Mouse (Mus musculus) forebrain, embryonic 11.5 days (tissue): Measurements from ENCODE around the gene Lmbrd1. TPM values are rescaled to one million over a fixed set of nuclear protein-coding genes. Genes with fewer than 3 reads are reported as not detected.

Experiments
- ATAC-seq: fragments of 200-750 bp; cut with Nextera tagmentation; replicated peaks from 2 replicates; pipeline ENCODE4 v1.8.0; 2017; ENCODE audit warnings: moderate TSS enrichment; ENCODE audit not compliant: low FRiP score
- DNase-seq: peaks from one replicate; pipeline ENCODE4 v3.0.0-alpha.2; 2017; ENCODE audit warnings: low spot score
- H3K27ac ChIP-seq: fragments of 300-500 bp; sonication (generic); 2 replicates; pipeline ENCODE4 v1.5.1; 2014; ENCODE audit warnings: low read depth, low read length
- H3K27me3 ChIP-seq: fragments of 300-500 bp; sonication (generic); 2 replicates; pipeline ENCODE4 v1.6.1; 2014; ENCODE audit warnings: mild to moderate bottlenecking, low read length, mixed read lengths; ENCODE audit not compliant: control insufficient read depth, insufficient read depth
- H3K36me3 ChIP-seq: fragments of 300-500 bp; sonication (generic); 2 replicates; pipeline ENCODE4 v1.6.1; 2014; ENCODE audit warnings: mild to moderate bottlenecking, low read length, moderate library complexity, mixed read lengths; ENCODE audit not compliant: control insufficient read depth, insufficient read depth
- H3K4me1 ChIP-seq: fragments of 300-500 bp; sonication (generic); replicated peaks from 2 replicates; pipeline ENCODE4 v1.6.1; 2014; ENCODE audit warnings: low read length, mixed read lengths; ENCODE audit not compliant: control insufficient read depth, insufficient read depth
- H3K4me2 ChIP-seq: fragments of 300-500 bp; sonication (generic); 2 replicates; pipeline ENCODE4 v1.6.1; 2014; ENCODE audit warnings: low read depth, mild to moderate bottlenecking, low read length, moderate library complexity, mixed read lengths; ENCODE audit not compliant: severe bottlenecking
- H3K4me3 ChIP-seq: fragments of 300-500 bp; sonication (generic); 2 replicates; pipeline ENCODE4 v1.5.1; 2014; ENCODE audit warnings: low read depth, low read length
- H3K9ac ChIP-seq: fragments of 300-500 bp; sonication (generic); 2 replicates; pipeline ENCODE4 v1.6.1; 2014; ENCODE audit warnings: low read length
- H3K9me3 ChIP-seq: fragments of 300-500 bp; sonication (generic); 2 replicates; pipeline ENCODE4 v1.6.1; 2016; ENCODE audit warnings: low read length, mixed read lengths; ENCODE audit not compliant: control insufficient read depth
- WGBS: fragments of 180-500 bp; shearing (Covaris S2); extraction: QIAGEN DNeasy Blood & Tissue Kit; methylation state at CpG from one replicate; pipeline ENCODE4 v1.1.7; 2014; 5-methylcytosine and 5-hydroxymethylcytosine counted together
- polyA plus RNA-seq: library from polyadenylated mRNA; unstranded; fragments of >200 nt; fragmentation: Nextera tagmentation; extraction: Ambion mirVana; gene quantifications from 2 replicates; pipeline ENCODE4 v1.2.1, GENCODE M21; 2014

Gene Lmbrd1
- polyA plus RNA-seq, 1 experiment from 2014 or later = 29.4 TPM

GRCm38 (mm10) chr1:24679071-24679470 lies 641 bp downstream of the Lmbrd1 start:
- WGBS = 2% methylated on average over 13 of the region's 13 CpGs
- ATAC-seq = no peak

GRCm38 (mm10) chr1:24680991-24681390 lies 2.6 kb downstream of the Lmbrd1 start:
- Histone ChIP-seq H3K27me3 (no peaks in the 10 kb centered on the region), H3K4me3 (no peak overlapping the region), H3K9ac (no peak overlapping the region), H3K27ac (no peak overlapping the region), H3K4me2 (no peak overlapping the region), H3K9me3 (no peaks in the 10 kb centered on the region), H3K4me1 (no peaks in the 10 kb centered on the region; the same call in 1 of the 2 replicates), H3K36me3 (no peaks in the 10 kb centered on the region)
- ATAC-seq (no peak), DNase-seq (no peak)
- WGBS = 98% methylated on average over 3 of the region's 3 CpGs

More at GRCm38 (mm10) chr1:24679071-24679470, 641 bp downstream of the Lmbrd1 start:
- DNase-seq = no peak
- no peaks in the 10 kb centered on the region for H3K27me3 ChIP-seq
- no peaks in the 10 kb centered on the region for H3K36me3 ChIP-seq
- peak overlapping the region; percentile 76 for H3K9ac ChIP-seq
- peak overlapping the region; percentile 73 for H3K4me3 ChIP-seq
- H3K4me2 ChIP-seq = peak overlapping the region; percentile 64
- no peaks in the 10 kb centered on the region for H3K9me3 ChIP-seq
- no peaks in the 10 kb centered on the region; the same call in 1 of the 2 replicates for H3K4me1 ChIP-seq
- no peak overlapping the region for H3K27ac ChIP-seq

DNA sequence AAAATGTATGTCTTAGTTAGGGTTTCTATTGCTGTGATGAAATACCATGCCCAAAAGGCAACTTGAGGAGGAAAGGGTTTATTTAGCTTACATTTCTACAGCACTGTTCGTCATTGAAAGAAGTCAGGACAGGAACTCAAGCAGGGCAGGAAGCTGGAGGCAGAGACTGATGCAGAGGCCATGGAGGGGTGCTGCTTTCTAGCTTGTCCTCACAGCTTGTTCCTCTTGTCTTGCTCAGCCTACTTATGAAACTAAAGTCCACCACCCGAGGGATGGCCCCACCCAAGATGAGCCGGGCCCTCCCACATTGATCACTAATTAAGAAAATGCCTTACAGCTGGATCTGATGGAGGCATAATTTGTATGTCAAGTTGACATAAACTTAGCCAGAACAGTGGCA lies 3.5 kb downstream of the Lmbrd1 start:
- no peaks in the 10 kb centered on the region for H3K9me3 ChIP-seq
- H3K4me1 ChIP-seq = no peaks in the 10 kb centered on the region; the same call in 1 of the 2 replicates
- H3K9ac ChIP-seq = no peak overlapping the region
- no peak overlapping the region for H3K4me3 ChIP-seq
- H3K27me3 ChIP-seq = no peaks in the 10 kb centered on the region
- no peaks in the 10 kb centered on the region for H3K36me3 ChIP-seq
- 85% methylated on average over 3 of the region's 3 CpGs for WGBS
- ATAC-seq = no peak
- no peak overlapping the region for H3K4me2 ChIP-seq
- no peak overlapping the region for H3K27ac ChIP-seq
- DNase-seq = no peak

- Histone ChIP-seq H3K4me3 (no peak overlapping the region), H3K9ac (no peak overlapping the region), H3K27ac (no peak overlapping the region), H3K4me1 (no peaks in the 10 kb centered on the region; the same call in 1 of the 2 replicates), H3K27me3 (no peaks in the 10 kb centered on the region), H3K4me2 (no peak overlapping the region), H3K36me3 (no peaks in the 10 kb centered on the region), H3K9me3 (no peaks in the 10 kb centered on the region)
- ATAC-seq (peak; percentile 98), DNase-seq (peak; percentile 67)
- WGBS = 77% methylated on average over 1 of the region's 1 CpGs
These were observed 5.5 kb downstream of the Lmbrd1 start for GRCm38 (mm10) chr1:24683947-24684346.

DNA sequence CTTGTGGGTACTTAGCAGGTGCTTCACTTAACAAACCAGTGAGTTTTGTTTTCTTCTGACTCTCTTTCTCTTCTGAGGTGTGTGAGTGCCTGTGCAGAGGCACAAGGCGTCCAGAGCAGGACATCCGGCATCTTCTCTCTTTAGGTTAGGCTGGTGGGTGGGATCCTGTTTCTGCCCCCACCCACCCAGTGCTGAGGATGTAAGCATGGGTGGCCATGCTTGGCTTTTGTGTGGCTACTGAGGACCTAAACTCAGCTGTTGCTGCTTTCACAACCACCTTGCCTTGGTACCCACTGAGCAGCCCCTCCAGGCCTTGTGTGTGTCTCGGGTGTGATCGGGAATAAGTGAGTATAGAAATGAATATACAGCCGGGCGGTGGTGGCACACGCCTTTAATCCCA lies 7.2 kb downstream of the Lmbrd1 start:
- Histone ChIP-seq H3K9ac (no peak overlapping the region), H3K36me3 (no peaks in the 10 kb centered on the region), H3K4me3 (no peak overlapping the region), H3K27ac (no peak overlapping the region), H3K4me1 (no peaks in the 10 kb centered on the region), H3K27me3 (no peaks in the 10 kb centered on the region), H3K4me2 (no peak overlapping the region), H3K9me3 (no peaks in the 10 kb centered on the region)
- no peak for ATAC-seq
- 88% methylated on average over 7 of the region's 7 CpGs for WGBS
- DNase-seq = no peak

- no peak overlapping the region for H3K4me2 ChIP-seq
- 93% methylated on average over 4 of the region's 4 CpGs for WGBS
- no peak overlapping the region for H3K9ac ChIP-seq
- no peaks in the 10 kb centered on the region for H3K4me1 ChIP-seq
- no peaks in the 10 kb centered on the region for H3K36me3 ChIP-seq
- H3K4me3 ChIP-seq = no peak overlapping the region
- H3K9me3 ChIP-seq = no peaks in the 10 kb centered on the region
- no peak for DNase-seq
- no peak overlapping the region for H3K27ac ChIP-seq
- no peak for ATAC-seq
- no peaks in the 10 kb centered on the region for H3K27me3 ChIP-seq
These were observed 8.0 kb downstream of the Lmbrd1 start for GRCm38 (mm10) chr1:24686235-24687021.

DNA sequence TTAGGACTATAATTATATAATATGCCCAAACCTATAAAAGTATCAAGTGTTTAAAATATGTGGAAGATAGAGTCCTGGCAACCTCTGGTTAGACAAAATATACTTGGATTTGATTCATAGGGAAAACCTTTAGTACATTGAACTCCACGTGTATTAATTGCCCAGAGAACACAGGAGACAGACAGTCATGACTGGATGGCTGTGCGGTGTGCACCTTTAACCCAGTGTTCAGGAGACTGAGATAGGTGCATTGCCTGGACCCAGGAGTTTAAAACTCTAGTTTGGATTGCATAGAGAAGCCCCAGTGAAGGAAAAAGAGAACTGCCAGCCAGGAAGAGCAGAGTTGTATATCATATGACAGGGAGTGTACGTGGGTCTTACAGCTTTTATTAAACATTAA lies 19.2 kb downstream of the Lmbrd1 start:
- no peak overlapping the region for H3K9ac ChIP-seq
- no peaks in the 10 kb centered on the region for H3K4me1 ChIP-seq
- H3K9me3 ChIP-seq = no peaks in the 10 kb centered on the region
- H3K4me2 ChIP-seq = no peak overlapping the region
- DNase-seq (no peak), ATAC-seq (no peak)
- WGBS = 87% methylated on average over 3 of the region's 3 CpGs
- H3K27ac ChIP-seq = no peak overlapping the region
- H3K27me3 ChIP-seq = no peaks in the 10 kb centered on the region
- H3K4me3 ChIP-seq = no peak overlapping the region
- no peaks in the 10 kb centered on the region for H3K36me3 ChIP-seq

GRCm38 (mm10) chr1:24698146-24698880 lies 19.9 kb downstream of the Lmbrd1 start:
- no peak overlapping the region for H3K4me3 ChIP-seq
- no peak overlapping the region for H3K27ac ChIP-seq
- WGBS = 69% methylated on average over 9 of the region's 9 CpGs
- H3K27me3 ChIP-seq = no peaks in the 10 kb centered on the region
- no peak overlapping the region for H3K4me2 ChIP-seq
- no peaks in the 10 kb centered on the region for H3K36me3 ChIP-seq
- ATAC-seq (no peak), DNase-seq (no peak)
- H3K9me3 ChIP-seq = no peaks in the 10 kb centered on the region
- no peaks in the 10 kb centered on the region for H3K4me1 ChIP-seq
- H3K9ac ChIP-seq = no peak overlapping the region
